Mouse (Mus musculus): ENCODE measurements around the gene Tmtc2. TPM values are rescaled to one million over a fixed set of nuclear protein-coding genes. Genes with fewer than 3 reads are reported as not detected.

Gene Tmtc2
- polyA plus RNA-seq, 1 experiment from 2014 or later = 10.9 TPM

- no peaks in the 10 kb centered on the region; the same call in 1 of the 2 replicates for H3K36me3 ChIP-seq (ENCODE audit: control insufficient read depth, insufficient read depth, low read length)
- WGBS = 85% methylated on average over 11 of the region's 11 CpGs
- no peaks in the 10 kb centered on the region for H3K9me3 ChIP-seq (ENCODE audit: control insufficient read depth, low read length)
- no peaks in the 10 kb centered on the region for H3K27me3 ChIP-seq (replicated peaks; ENCODE audit: control insufficient read depth, insufficient read depth, low read length)
- no peak overlapping the region for H3K4me2 ChIP-seq (ENCODE audit: low read length)
- H3K4me3 ChIP-seq (ENCODE audit: low read depth, low read length) = no peak overlapping the region
- no peak overlapping the region for H3K27ac ChIP-seq (ENCODE audit: low read depth)
- no peak for DNase-seq (ENCODE audit: low spot score)
- no peak overlapping the region for H3K9ac ChIP-seq (ENCODE audit: low read length)
- H3K4me1 ChIP-seq (replicated peaks; ENCODE audit: control insufficient read depth, insufficient read depth, low read length) = no peaks in the 10 kb centered on the region
- ATAC-seq (replicated peaks; ENCODE audit: low FRiP score, low TSS enrichment, low read depth) = no peak
Observed at GRCm38 (mm10) chr10:105401754-105402480, 172.3 kb downstream of the Tmtc2 start.

GRCm38 (mm10) chr10:105399316-105399715 lies 174.9 kb downstream of the Tmtc2 start:
- no peaks in the 10 kb centered on the region for H3K9me3 ChIP-seq (ENCODE audit: control insufficient read depth, low read length)
- no peak overlapping the region for H3K27ac ChIP-seq (ENCODE audit: low read depth)
- 0 out of 2 replicates have a peak, but pooled peaks have one; percentile 60 for ATAC-seq (replicated peaks; ENCODE audit: low FRiP score, low TSS enrichment, low read depth)
- H3K9ac ChIP-seq (ENCODE audit: low read length) = no peak overlapping the region
- 35% methylated on average over 5 of the region's 5 CpGs for WGBS
- no peaks in the 10 kb centered on the region for H3K4me1 ChIP-seq (replicated peaks; ENCODE audit: control insufficient read depth, insufficient read depth, low read length)
- DNase-seq (ENCODE audit: low spot score) = no peak
- no peak overlapping the region for H3K4me3 ChIP-seq (ENCODE audit: low read depth, low read length)
- H3K36me3 ChIP-seq (ENCODE audit: control insufficient read depth, insufficient read depth, low read length) = no peaks in the 10 kb centered on the region
- no peak overlapping the region for H3K4me2 ChIP-seq (ENCODE audit: low read length)
- H3K27me3 ChIP-seq (replicated peaks; ENCODE audit: control insufficient read depth, insufficient read depth, low read length) = no peaks in the 10 kb centered on the region

GRCm38 (mm10) chr10:105384065-105384464 lies 190.2 kb downstream of the Tmtc2 start:
- DNase-seq (ENCODE audit: low spot score) (no peak), ATAC-seq (replicated peaks; ENCODE audit: low FRiP score, low TSS enrichment, low read depth) (no peak)
- Histone ChIP-seq H3K36me3 (ENCODE audit: control insufficient read depth, insufficient read depth, low read length) (no peaks in the 10 kb centered on the region), H3K9me3 (ENCODE audit: control insufficient read depth, low read length) (no peaks in the 10 kb centered on the region), H3K27me3 (replicated peaks; ENCODE audit: control insufficient read depth, insufficient read depth, low read length) (no peaks in the 10 kb centered on the region), H3K4me2 (ENCODE audit: low read length) (no peak overlapping the region), H3K9ac (ENCODE audit: low read length) (no peak overlapping the region), H3K27ac (ENCODE audit: low read depth) (no peak overlapping the region), H3K4me3 (ENCODE audit: low read depth, low read length) (no peak overlapping the region), H3K4me1 (replicated peaks; ENCODE audit: control insufficient read depth, insufficient read depth, low read length) (no peaks in the 10 kb centered on the region)
- WGBS = 80% methylated on average over 4 of the region's 4 CpGs

- no peaks in the 10 kb centered on the region for H3K9me3 ChIP-seq (ENCODE audit: control insufficient read depth, low read length)
- ATAC-seq (replicated peaks; ENCODE audit: low FRiP score, low TSS enrichment, low read depth) = no peak
- H3K4me3 ChIP-seq (ENCODE audit: low read depth, low read length) = no peak overlapping the region
- no peak overlapping the region for H3K27ac ChIP-seq (ENCODE audit: low read depth)
- no peaks in the 10 kb centered on the region for H3K4me1 ChIP-seq (replicated peaks; ENCODE audit: control insufficient read depth, insufficient read depth, low read length)
- no peak for DNase-seq (ENCODE audit: low spot score)
- no peak overlapping the region for H3K4me2 ChIP-seq (ENCODE audit: low read length)
- no peak overlapping the region for H3K9ac ChIP-seq (ENCODE audit: low read length)
- H3K27me3 ChIP-seq (replicated peaks; ENCODE audit: control insufficient read depth, insufficient read depth, low read length) = no peaks in the 10 kb centered on the region
- WGBS = 88% methylated on average over 1 of the region's 1 CpGs
- no peaks in the 10 kb centered on the region for H3K36me3 ChIP-seq (ENCODE audit: control insufficient read depth, insufficient read depth, low read length)
Observed at GRCm38 (mm10) chr10:105381705-105382104, 192.5 kb downstream of the Tmtc2 start.

- H3K9ac ChIP-seq (ENCODE audit: low read length) = no peak overlapping the region
- H3K4me1 ChIP-seq (replicated peaks; ENCODE audit: control insufficient read depth, insufficient read depth, low read length) = no peaks in the 10 kb centered on the region
- no peak for DNase-seq (ENCODE audit: low spot score)
- no peak overlapping the region for H3K4me2 ChIP-seq (ENCODE audit: low read length)
- no peaks in the 10 kb centered on the region for H3K9me3 ChIP-seq (ENCODE audit: control insufficient read depth, low read length)
- 68% methylated on average over 5 of the region's 5 CpGs for WGBS
- no peak overlapping the region for H3K27ac ChIP-seq (ENCODE audit: low read depth)
- H3K4me3 ChIP-seq (ENCODE audit: low read depth, low read length) = no peak overlapping the region
- H3K27me3 ChIP-seq (replicated peaks; ENCODE audit: control insufficient read depth, insufficient read depth, low read length) = no peaks in the 10 kb centered on the region
- H3K36me3 ChIP-seq (ENCODE audit: control insufficient read depth, insufficient read depth, low read length) = no peaks in the 10 kb centered on the region
- ATAC-seq (replicated peaks; ENCODE audit: low FRiP score, low TSS enrichment, low read depth) = no peak
Observed at GRCm38 (mm10) chr10:105381202-105381601, 193.0 kb downstream of the Tmtc2 start.

- no peak for DNase-seq (ENCODE audit: low spot score)
- H3K9me3 ChIP-seq (ENCODE audit: control insufficient read depth, low read length) = no peaks in the 10 kb centered on the region
- no peaks in the 10 kb centered on the region for H3K4me1 ChIP-seq (replicated peaks; ENCODE audit: control insufficient read depth, insufficient read depth, low read length)
- no peak for ATAC-seq (replicated peaks; ENCODE audit: low FRiP score, low TSS enrichment, low read depth)
- H3K4me3 ChIP-seq (ENCODE audit: low read depth, low read length) = no peak overlapping the region
- H3K27me3 ChIP-seq (replicated peaks; ENCODE audit: control insufficient read depth, insufficient read depth, low read length) = no peaks in the 10 kb centered on the region
- H3K4me2 ChIP-seq (ENCODE audit: low read length) = no peak overlapping the region
- no peak overlapping the region for H3K27ac ChIP-seq (ENCODE audit: low read depth)
- WGBS = 65% methylated on average over 7 of the region's 7 CpGs
- H3K9ac ChIP-seq (ENCODE audit: low read length) = no peak overlapping the region
- no peaks in the 10 kb centered on the region for H3K36me3 ChIP-seq (ENCODE audit: control insufficient read depth, insufficient read depth, low read length)
Observed at GRCm38 (mm10) chr10:105380584-105380983, 193.7 kb downstream of the Tmtc2 start.

- H3K4me3 ChIP-seq (ENCODE audit: low read depth, low read length) = no peak overlapping the region
- H3K36me3 ChIP-seq (ENCODE audit: control insufficient read depth, insufficient read depth, low read length) = no peaks in the 10 kb centered on the region
- DNase-seq (ENCODE audit: low spot score) (no peak), ATAC-seq (replicated peaks; ENCODE audit: low FRiP score, low TSS enrichment, low read depth) (no peak)
- no peak overlapping the region for H3K4me2 ChIP-seq (ENCODE audit: low read length)
- H3K9ac ChIP-seq (ENCODE audit: low read length) = no peak overlapping the region
- whole genome bisulfite sequencing = 96% methylated on average over 2 of the region's 2 CpGs
- no peaks in the 10 kb centered on the region for H3K4me1 ChIP-seq (replicated peaks; ENCODE audit: control insufficient read depth, insufficient read depth, low read length)
- no peaks in the 10 kb centered on the region for H3K27me3 ChIP-seq (replicated peaks; ENCODE audit: control insufficient read depth, insufficient read depth, low read length)
- no peak overlapping the region for H3K27ac ChIP-seq (ENCODE audit: low read depth)
- H3K9me3 ChIP-seq (ENCODE audit: control insufficient read depth, low read length) = no peaks in the 10 kb centered on the region; the same call in 1 of the 2 replicates
Observed at GRCm38 (mm10) chr10:105377711-105378110, 196.5 kb downstream of the Tmtc2 start.

GRCm38 (mm10) chr10:105373265-105373664 lies 201.0 kb downstream of the Tmtc2 start:
- WGBS = 97% methylated on average over 8 of the region's 8 CpGs
- no peak for ATAC-seq (replicated peaks; ENCODE audit: low FRiP score, low TSS enrichment, low read depth)

GRCm38 (mm10) chr10:105368242-105368641 lies 206.0 kb downstream of the Tmtc2 start:
- H3K4me1 ChIP-seq (replicated peaks; ENCODE audit: control insufficient read depth, insufficient read depth, low read length) = no peaks in the 10 kb centered on the region
- ATAC-seq (replicated peaks; ENCODE audit: low FRiP score, low TSS enrichment, low read depth) (no peak), DNase-seq (ENCODE audit: low spot score) (no peak)
- no peaks in the 10 kb centered on the region; the same call in 1 of the 2 replicates for H3K9me3 ChIP-seq (ENCODE audit: control insufficient read depth, low read length)
- H3K27me3 ChIP-seq (replicated peaks; ENCODE audit: control insufficient read depth, insufficient read depth, low read length) = no peaks in the 10 kb centered on the region
- no peak overlapping the region for H3K4me3 ChIP-seq (ENCODE audit: low read depth, low read length)
- whole genome bisulfite sequencing = 96% methylated on average over 8 of the region's 8 CpGs
- no peak overlapping the region for H3K9ac ChIP-seq (ENCODE audit: low read length)
- no peak overlapping the region for H3K27ac ChIP-seq (ENCODE audit: low read depth)
- no peak overlapping the region for H3K4me2 ChIP-seq (ENCODE audit: low read length)
- 0 out of 2 replicates have a peak, but pooled peaks cover 4% of the 10 kb centered on the region for H3K36me3 ChIP-seq (ENCODE audit: control insufficient read depth, insufficient read depth, low read length)

More at GRCm38 (mm10) chr10:105373265-105373664, 201.0 kb downstream of the Tmtc2 start:
- no peak overlapping the region for H3K4me2 ChIP-seq (ENCODE audit: low read length)
- H3K4me1 ChIP-seq (replicated peaks; ENCODE audit: control insufficient read depth, insufficient read depth, low read length) = no peaks in the 10 kb centered on the region
- 0 out of 2 replicates have a peak, but pooled peaks cover 4% of the 10 kb centered on the region for H3K36me3 ChIP-seq (ENCODE audit: control insufficient read depth, insufficient read depth, low read length)
- H3K27ac ChIP-seq (ENCODE audit: low read depth) = no peak overlapping the region
- no peak overlapping the region for H3K4me3 ChIP-seq (ENCODE audit: low read depth, low read length)
- no peak for DNase-seq (ENCODE audit: low spot score)
- no peaks in the 10 kb centered on the region; the same call in 1 of the 2 replicates for H3K9me3 ChIP-seq (ENCODE audit: control insufficient read depth, low read length)
- no peak overlapping the region for H3K9ac ChIP-seq (ENCODE audit: low read length)
- H3K27me3 ChIP-seq (replicated peaks; ENCODE audit: control insufficient read depth, insufficient read depth, low read length) = no peaks in the 10 kb centered on the region
